Mouse (Mus musculus): ENCODE data around the gene Nudt21.

DNA sequence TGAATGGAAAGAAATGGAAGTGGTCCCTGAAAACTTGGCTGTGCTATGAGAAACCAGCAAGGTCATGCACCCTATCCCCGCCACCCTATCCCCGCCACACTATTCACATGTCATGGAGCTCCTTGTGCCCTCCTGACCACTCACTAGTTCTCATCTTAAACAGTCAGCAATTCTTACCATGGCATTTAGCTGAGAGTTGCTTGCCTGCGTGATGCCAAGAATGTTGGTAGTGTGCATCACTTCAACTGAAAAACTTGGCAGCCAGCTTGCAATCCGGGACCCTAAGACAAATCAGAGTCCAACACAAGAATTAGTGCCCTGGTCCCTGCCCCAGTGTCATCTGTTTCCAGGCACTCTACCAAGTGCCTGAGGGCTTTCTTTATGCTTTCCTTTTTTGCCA lies 56.7 kb downstream of the Nudt21 start:
- TF ChIP-seq CTCF (IDR thresholded peaks at IDR 0.05; ENCODE audit: control insufficient read depth, insufficient read depth, insufficient read length) (no peak), MYOG (IDR thresholded peaks at IDR 0.05; ENCODE audit: control insufficient read depth, extremely low read depth, insufficient read length) (no peak), MAX (IDR thresholded peaks at IDR 0.05) (no peak), MYOD1 (IDR thresholded peaks at IDR 0.05; ENCODE audit: control insufficient read depth, insufficient read length, low read depth) (no peak), FOSL1 (IDR thresholded peaks at IDR 0.05; ENCODE audit: insufficient read depth, low read length, poor library complexity, severe bottlenecking) (no peak)
